Mouse (Mus musculus): Measurements from ENCODE around the gene Mecom.

Gene Mecom

GRCm38 (mm10) chr3:30150071-30150470, 397.7 kb downstream of the Mecom start:
- DNase-seq (ENCODE audit: low read depth, low spot score) = no peak

GRCm38 (mm10) chr3:30148378-30149079, 399.3 kb downstream of the Mecom start:
- DNase-seq (ENCODE audit: low read depth, low spot score) = no peak

- DNase-seq (ENCODE audit: low read depth, low spot score) = no peak
Observed at GRCm38 (mm10) chr3:30145051-30145450, 402.8 kb downstream of the Mecom start.

- DNase-seq (ENCODE audit: low read depth, low spot score) = no peak
Observed at GRCm38 (mm10) chr3:30143961-30144411, 403.8 kb downstream of the Mecom start.

- no peak for DNase-seq (ENCODE audit: low read depth, low spot score)
Observed at GRCm38 (mm10) chr3:30143440-30143839, 404.4 kb downstream of the Mecom start.

GRCm38 (mm10) chr3:30140349-30140748, 407.5 kb downstream of the Mecom start:
- DNase-seq (ENCODE audit: low read depth, low spot score) = no peak

- DNase-seq (ENCODE audit: low read depth, low spot score) = no peak
Observed at GRCm38 (mm10) chr3:30139678-30140077, 408.1 kb downstream of the Mecom start.

- DNase-seq (ENCODE audit: low read depth, low spot score) = no peak
Observed at GRCm38 (mm10) chr3:30138588-30138987, 409.2 kb downstream of the Mecom start.

- DNase-seq (ENCODE audit: low read depth, low spot score) = no peak
Observed at GRCm38 (mm10) chr3:30135857-30136256, 412.0 kb downstream of the Mecom start.

- DNase-seq (ENCODE audit: low read depth, low spot score) = no peak
Observed at GRCm38 (mm10) chr3:30135119-30135518, 412.7 kb downstream of the Mecom start.

GRCm38 (mm10) chr3:30132981-30133380, 414.8 kb downstream of the Mecom start:
- DNase-seq (ENCODE audit: low read depth, low spot score) = no peak

GRCm38 (mm10) chr3:30132370-30132769, 415.4 kb downstream of the Mecom start:
- no peak for DNase-seq (ENCODE audit: low read depth, low spot score)

- DNase-seq (ENCODE audit: low read depth, low spot score) = no peak
Observed at GRCm38 (mm10) chr3:30130495-30130894, 417.3 kb downstream of the Mecom start.

- DNase-seq (ENCODE audit: low read depth, low spot score) = no peak
Observed at GRCm38 (mm10) chr3:30122618-30123017, 425.2 kb downstream of the Mecom start.

GRCm38 (mm10) chr3:30120790-30121512, 426.9 kb downstream of the Mecom start:
- no peak for DNase-seq (ENCODE audit: low read depth, low spot score)

- no peak for DNase-seq (ENCODE audit: low read depth, low spot score)
Observed at GRCm38 (mm10) chr3:30118594-30119297, 429.1 kb downstream of the Mecom start.

GRCm38 (mm10) chr3:30113249-30113770, 434.5 kb downstream of the Mecom start:
- DNase-seq (ENCODE audit: low read depth, low spot score) = no peak

GRCm38 (mm10) chr3:30107945-30108670, 439.7 kb downstream of the Mecom start:
- no peak for DNase-seq (ENCODE audit: low read depth, low spot score)

GRCm38 (mm10) chr3:30106481-30106880, 441.3 kb downstream of the Mecom start:
- no peak for DNase-seq (ENCODE audit: low read depth, low spot score)

- no peak for DNase-seq (ENCODE audit: low read depth, low spot score)
Observed at GRCm38 (mm10) chr3:30105859-30106258, 441.9 kb downstream of the Mecom start.

GRCm38 (mm10) chr3:30105194-30105823, 442.5 kb downstream of the Mecom start:
- DNase-seq (ENCODE audit: low read depth, low spot score) = no peak

All from retina, adult 2 months (tissue).